Mouse (Mus musculus) v-Abl transformed pro-B cells (cell line): ENCODE measurements around the gene Hif3a.
"Not testable (repeated sequence)": the region's sequence is repeated elsewhere in the genome, so short reads cannot be mapped to it uniquely, and the experiment has no call there.

Experiments used
- in situ Hi-C, 2 experiments: fragments of 400-800 bp; cut with MboI; formaldehyde crosslinking; loops; one replicate each; pipeline ENCODE4 v1.15.1; 2025; ENCODE audit not compliant: unreplicated experiment in 2 of 2

Hif3a gene

GRCm38 (mm10) chr7:17062389-17062788, at the start of gene Hif3a:
Hif3a (minus strand) TSS chr7:17062427.
- in situ Hi-C loops, result no loop called here

- in situ Hi-C loops, result not testable (repeated sequence)
Measured at GRCm38 (mm10) chr7:17101631-17102030, 39.4 kb upstream of the Hif3a start.

GRCm38 (mm10) chr7:17091280-17091679, 29.1 kb upstream of the Hif3a start:
- in situ Hi-C loops, result no loop called here

GRCm38 (mm10) chr7:17090058-17090585, 27.9 kb upstream of the Hif3a start:
- in situ Hi-C loops, result no loop called here

GRCm38 (mm10) chr7:17087731-17088130, 25.5 kb upstream of the Hif3a start:
- in situ Hi-C loops, result loop anchor here in 1 of 2 experiments (10.0 kb wide), 1 partner anchor 1777 kb away; no protein-coding TSS in a partner anchor

- in situ Hi-C loops, result loop anchor here in 1 of 2 experiments (10.0 kb wide), 1 partner anchor 1782 kb away; no protein-coding TSS in a partner anchor
Measured at GRCm38 (mm10) chr7:17082766-17083165, 20.5 kb upstream of the Hif3a start.

- in situ Hi-C loops, result loop anchor here in 1 of 2 experiments (10.0 kb wide), 1 partner anchor 1607 kb away; the partner anchor contains the start of gene Psg20
Measured at GRCm38 (mm10) chr7:17078076-17078654, 15.9 kb upstream of the Hif3a start.

- in situ Hi-C loops, result loop anchor here in 1 of 2 experiments (10.0 kb wide), 1 partner anchor 1608 kb away; the partner anchor contains the start of gene Psg20
Measured at GRCm38 (mm10) chr7:17076542-17076941, 14.3 kb upstream of the Hif3a start.

GRCm38 (mm10) chr7:17073904-17074615, 11.8 kb upstream of the Hif3a start, which contains the start of gene Psg16:
Psg16 (plus strand) TSS chr7:17074040.
- in situ Hi-C loops, result loop anchor here in 1 of 2 experiments (5.0 to 10.0 kb wide), 2 partner anchors 1611 to 1793 kb away; partner anchors contain the start of gene Psg20

- in situ Hi-C loops, result loop anchor here in 1 of 2 experiments (5.0 to 10.0 kb wide), 2 partner anchors 1611 to 1794 kb away; partner anchors contain the start of gene Psg20
Measured at GRCm38 (mm10) chr7:17073513-17073903, 11.3 kb upstream of the Hif3a start.

GRCm38 (mm10) chr7:17067651-17068050, 5.4 kb upstream of the Hif3a start:
- in situ Hi-C loops, result loop anchor here in 1 of 2 experiments (5.0 kb wide), 1 partner anchor 65 kb away; no protein-coding TSS in a partner anchor

GRCm38 (mm10) chr7:17067000-17067399, 4.8 kb upstream of the Hif3a start:
- in situ Hi-C loops, result loop anchor here in 1 of 2 experiments (5.0 kb wide), 1 partner anchor 65 kb away; no protein-coding TSS in a partner anchor

GRCm38 (mm10) chr7:17066412-17066811, 4.2 kb upstream of the Hif3a start:
- in situ Hi-C loops, result loop anchor here in 1 of 2 experiments (5.0 kb wide), 1 partner anchor 64 kb away; no protein-coding TSS in a partner anchor

- in situ Hi-C loops, result loop anchor here in 1 of 2 experiments (5.0 kb wide), 1 partner anchor 63 kb away; no protein-coding TSS in a partner anchor
Measured at GRCm38 (mm10) chr7:17065620-17066019, 3.4 kb upstream of the Hif3a start.

- in situ Hi-C loops, result no loop called here
Measured at GRCm38 (mm10) chr7:17062845-17063244, 618 bp upstream of the Hif3a start.

- in situ Hi-C loops, result no loop called here
Measured at GRCm38 (mm10) chr7:17060782-17061605, 1.2 kb downstream of the Hif3a start.

GRCm38 (mm10) chr7:17060031-17060781, 2.0 kb downstream of the Hif3a start:
- in situ Hi-C loops, result no loop called here

- in situ Hi-C loops, result loop anchor here in 1 of 2 experiments (10.0 kb wide), 1 partner anchor 125 kb away; no protein-coding TSS in a partner anchor
Measured at GRCm38 (mm10) chr7:17059463-17059844, 2.8 kb downstream of the Hif3a start.

GRCm38 (mm10) chr7:17058816-17059462, 3.3 kb downstream of the Hif3a start:
- in situ Hi-C loops, result loop anchor here in 1 of 2 experiments (10.0 kb wide), 1 partner anchor 124 kb away; no protein-coding TSS in a partner anchor
